Mouse (Mus musculus) small intestine, adult 2 months (tissue): ENCODE measurements around the gene Ncbp2.

Experiments
- CTCF ChIP-seq: fragments of 200-500 bp; IDR thresholded peaks from 2 replicates; pipeline ENCODE4 v1.5.1; 2012; ENCODE audit warnings: low read depth, mild to moderate bottlenecking, control low read depth, inconsistent platforms, low read length, moderate library complexity, mixed read lengths; ENCODE audit not compliant: insufficient replicate concordance, insufficient read length; ENCODE audit errors: extremely low read depth
- POLR2A ChIP-seq: fragments of 200-500 bp; IDR thresholded peaks from 2 replicates; pipeline ENCODE4 v1.6.1; 2012; ENCODE audit warnings: low read depth, mild to moderate bottlenecking, control low read depth, inconsistent platforms, low read length, moderate library complexity

DNA sequence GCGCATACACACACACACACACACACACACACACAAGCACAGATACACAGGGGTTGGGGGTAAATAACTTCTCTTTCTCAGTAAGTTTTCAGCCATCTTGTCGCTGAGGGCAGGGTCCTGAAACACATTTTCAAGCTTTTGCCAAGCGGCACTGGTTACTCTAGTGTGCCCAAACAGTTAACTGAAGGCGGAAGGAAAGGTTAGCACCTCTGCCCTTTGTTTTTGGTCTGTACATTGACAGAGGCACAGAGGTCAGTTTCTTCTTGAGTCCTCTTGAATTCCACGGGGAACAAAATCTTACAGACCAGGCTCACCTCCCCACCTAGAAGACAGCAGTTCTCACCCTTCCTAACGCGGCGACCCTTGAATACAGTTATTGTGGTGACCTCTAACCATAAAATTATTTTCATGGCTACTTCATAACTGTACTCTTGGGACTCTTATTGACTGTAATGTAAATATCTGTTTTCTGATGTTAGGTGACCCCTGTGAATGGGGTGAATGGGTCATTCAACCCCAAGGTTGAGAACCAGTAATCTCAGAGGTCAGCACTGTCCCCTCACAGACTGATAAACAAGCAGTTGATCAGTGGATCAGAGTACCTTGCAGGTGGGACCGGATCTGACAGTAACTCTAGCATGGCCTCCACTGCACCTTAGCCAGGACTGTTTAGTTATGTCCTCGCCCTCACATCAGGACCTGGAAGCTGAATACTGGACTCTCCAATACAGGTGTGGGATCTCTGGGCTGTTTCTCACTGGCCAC lies 60.4 kb downstream of the Ncbp2 start:
- TF ChIP-seq POLR2A (no peak), CTCF (no peak)
